Mouse (Mus musculus): ENCODE results near the gene Olfr374.

DNA sequence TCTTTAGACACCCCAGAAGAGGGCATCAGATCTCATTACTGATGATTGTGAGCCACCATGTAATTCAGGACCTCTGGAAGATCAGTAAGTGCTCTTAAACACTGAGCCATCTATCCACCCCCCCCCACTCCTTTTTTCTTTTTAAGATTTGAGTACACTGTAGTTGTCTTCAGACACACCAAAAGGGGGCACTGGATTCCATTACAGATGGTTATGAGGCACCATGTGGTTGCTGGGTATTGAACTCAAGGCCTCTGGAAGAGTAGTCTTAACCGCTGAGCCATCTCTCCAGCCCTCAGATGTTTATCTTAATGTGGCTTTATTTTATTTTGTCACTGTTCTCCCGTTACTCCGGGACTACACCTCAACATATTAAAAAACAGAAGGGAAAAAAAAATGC is 53.2 kb downstream of the Olfr374 start:
- TF ChIP-seq FLI1 (IDR thresholded peaks at IDR 0.05; ENCODE audit: low read length) (no peak), GATA1 (IDR thresholded peaks at IDR 0.05; ENCODE audit: borderline replicate concordance, low read length) (no peak)

Measured in megakaryocyte, embryonic 14.5 days (primary cell).